Mouse (Mus musculus) left cerebral cortex, adult 11 months (tissue): ENCODE data around the gene Pik3r5.

Experiments
- DNase-seq: peaks from one replicate; pipeline ENCODE4 v3.0.0; 2022; ENCODE audit warnings: low spot score

Gene Pik3r5

DNA sequence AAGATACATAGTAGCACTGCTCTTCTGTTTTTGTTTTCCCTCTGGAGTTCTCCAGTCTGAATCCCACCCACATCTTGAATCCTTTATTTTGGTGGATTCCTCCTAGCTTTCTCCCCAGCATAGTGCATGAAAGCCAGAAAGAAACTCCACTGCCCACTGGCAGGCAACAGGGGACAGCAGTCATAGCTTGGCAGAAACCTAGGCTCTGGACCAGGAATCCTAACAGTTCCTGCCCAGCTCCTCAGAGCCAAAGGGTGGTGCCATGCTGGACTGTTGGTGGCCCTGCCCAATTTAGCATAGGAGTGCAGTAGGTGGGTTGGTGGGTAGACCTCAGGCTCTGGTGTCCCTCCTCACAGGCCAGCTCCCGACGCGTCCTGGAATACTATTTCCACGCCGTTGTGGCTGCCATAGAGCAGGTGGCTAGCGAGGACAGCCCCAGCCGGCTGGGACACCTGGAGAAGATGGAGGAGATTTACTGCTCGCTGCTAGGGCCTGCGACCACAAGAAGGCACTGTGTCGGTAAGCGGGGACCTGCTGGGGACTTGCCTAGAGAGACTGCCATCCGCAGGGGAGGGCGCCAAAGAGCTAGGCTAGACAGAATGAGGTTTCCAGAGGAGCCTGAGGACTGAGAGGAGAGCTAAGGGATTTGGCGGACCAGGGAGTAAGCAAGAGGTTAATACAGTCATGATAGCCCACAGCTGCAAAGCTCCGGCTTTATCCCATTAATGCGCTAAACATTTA lies 99.3 kb downstream of the Pik3r5 start:
- peak; percentile 32 for DNase-seq

DNA sequence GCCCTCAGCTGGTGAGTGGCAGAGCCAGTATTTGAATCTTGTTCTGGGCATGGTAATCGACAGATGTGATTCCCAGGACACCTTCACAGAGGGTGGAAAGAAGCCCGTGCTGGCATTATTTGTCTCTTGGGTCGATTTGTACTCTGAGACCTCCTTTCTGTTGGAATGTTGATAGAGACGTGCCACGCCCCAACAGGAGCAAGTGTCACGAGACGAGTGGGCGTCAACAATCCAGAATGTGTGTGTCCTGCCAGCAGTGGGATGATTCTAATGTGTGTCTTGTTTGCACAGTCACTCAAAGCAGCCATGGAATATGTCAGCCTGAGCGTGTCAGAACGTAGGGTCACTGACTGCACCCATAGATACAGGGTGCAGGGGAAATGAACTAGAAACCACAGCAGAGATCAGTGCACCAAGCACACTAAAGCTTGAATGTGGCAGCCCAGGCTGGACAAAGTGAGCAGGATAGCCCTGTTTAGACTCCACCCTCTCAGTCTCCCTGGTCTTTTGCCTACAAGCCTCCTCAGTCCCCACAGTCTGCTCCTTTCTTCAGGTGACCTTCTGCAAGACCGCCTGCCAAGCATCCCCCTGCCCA lies 100.1 kb downstream of the Pik3r5 start:
- DNase-seq = no peak

DNA sequence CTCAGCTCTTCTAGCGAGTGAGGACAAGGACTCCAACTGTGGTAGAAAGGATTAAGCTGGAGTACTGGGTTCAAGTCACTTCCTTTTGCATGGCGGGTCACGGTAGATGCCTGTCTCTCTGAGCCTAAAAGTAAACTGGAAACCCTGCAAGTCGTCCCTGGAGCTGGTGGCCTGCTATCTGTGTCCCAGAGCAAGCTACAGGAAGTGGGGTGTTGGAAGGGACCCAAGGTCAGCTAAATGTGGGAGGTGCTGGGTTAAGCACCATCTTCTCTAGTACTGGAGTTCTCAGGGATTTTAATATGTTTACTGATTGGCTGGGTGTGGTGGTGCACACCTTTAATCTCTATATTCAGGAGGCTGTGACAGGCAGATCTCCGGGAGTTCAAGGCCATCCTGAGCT lies 100.9 kb downstream of the Pik3r5 start:
- no peak for DNase-seq

DNA sequence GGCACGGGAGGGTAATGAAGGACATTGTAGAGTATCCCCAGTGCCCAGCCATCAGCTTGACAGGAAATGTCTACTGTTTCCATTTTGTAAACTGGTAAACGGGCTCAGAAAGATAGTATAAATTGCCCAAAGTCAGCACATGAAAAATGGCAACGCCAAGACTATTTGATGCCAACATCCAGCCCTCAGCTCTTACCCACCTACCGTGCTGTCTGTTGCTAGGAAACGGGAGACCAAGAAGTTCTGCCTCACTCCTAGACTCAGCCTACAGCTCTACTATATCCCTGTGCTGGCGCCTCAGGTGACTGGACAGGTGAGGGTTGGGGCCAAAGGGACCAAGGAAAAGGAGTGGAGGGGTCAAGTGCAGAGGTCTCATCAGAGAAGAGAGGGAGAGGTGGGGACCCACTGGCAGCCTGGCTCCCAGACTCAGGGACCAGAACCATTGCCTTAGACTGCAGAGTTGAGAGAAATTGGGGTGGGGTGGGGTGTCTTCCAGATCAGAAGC lies 102.1 kb downstream of the Pik3r5 start:
- DNase-seq = no peak

DNA sequence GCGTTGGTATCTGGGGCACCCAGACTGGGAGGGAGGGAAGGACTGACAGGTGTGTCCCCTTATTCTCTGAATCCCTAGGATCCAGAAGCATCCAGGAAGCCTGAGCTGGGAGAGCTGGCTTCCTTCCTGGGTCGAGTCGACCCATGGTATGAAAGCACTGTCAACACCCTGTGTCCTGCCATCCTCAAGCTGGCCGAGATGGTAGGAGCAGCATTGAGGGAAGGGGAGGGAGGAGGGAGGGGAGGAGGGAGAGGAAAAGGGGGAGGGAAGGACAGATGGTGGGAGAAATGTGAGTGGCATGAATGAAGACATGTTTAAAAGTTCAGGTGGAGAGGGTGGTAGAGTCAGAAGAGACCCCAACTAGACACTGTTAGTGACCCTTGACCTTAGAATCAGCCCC lies 104.1 kb downstream of the Pik3r5 start:
- no peak for DNase-seq

DNA sequence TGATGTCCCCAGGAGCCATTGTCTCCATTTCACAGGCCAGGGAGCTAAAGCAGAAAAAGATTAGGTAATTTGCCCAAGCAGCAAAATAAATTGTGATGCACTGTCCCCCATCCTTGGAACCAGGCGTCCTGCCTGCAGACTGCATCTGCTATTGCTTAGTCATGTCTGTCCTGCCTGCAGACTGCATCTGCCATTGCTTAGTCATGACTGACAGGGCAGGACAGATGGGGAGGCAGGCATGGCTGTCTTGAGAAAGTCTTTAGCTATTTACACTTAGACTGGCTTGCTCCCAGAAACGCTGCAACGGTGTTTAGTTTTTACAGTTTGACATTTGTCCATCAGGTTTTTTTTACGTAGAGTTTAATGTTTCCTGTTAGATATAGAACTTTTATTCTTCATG lies 104.5 kb downstream of the Pik3r5 start:
- no peak for DNase-seq

DNA sequence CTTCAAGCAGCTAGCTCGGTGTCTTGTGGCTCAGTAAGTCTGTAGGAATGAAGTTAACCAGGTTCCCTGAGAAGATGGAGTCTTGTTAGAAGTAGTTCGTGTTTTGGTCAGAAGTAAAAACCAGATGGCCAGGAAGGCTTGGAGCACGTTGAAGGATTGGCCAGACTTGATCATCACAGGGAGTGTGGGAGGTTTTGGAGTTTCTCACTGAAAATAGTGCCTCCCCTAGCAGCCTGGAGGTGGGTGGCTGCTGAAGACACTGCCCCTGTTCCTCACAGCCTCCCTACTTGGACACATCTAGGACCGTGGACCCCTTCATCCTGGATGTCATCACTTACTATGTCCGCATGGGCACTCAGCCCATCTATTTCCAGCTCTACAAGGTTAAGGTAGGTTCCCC lies 107.7 kb downstream of the Pik3r5 start:
- DNase-seq = no peak

DNA sequence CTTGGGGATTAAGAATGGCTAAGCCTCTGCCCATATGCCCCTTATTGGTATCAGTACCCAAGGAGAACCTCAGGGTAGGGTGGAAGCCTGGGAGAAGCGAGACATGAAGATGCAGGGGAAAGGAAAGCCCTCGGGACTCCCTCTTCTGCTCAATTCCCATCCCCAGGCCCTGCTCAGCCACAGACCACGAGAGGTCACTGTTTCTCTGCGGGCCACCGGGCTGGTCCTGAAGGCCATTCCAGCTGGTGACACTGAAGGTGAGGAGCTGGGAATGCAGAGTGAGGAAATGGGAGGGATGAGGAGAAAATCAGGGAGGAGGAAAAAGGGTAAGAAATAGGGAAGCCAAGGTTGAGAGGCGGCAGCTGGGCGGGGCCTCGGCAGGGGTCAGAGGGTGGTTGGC lies 112.6 kb downstream of the Pik3r5 start:
- no peak for DNase-seq

DNA sequence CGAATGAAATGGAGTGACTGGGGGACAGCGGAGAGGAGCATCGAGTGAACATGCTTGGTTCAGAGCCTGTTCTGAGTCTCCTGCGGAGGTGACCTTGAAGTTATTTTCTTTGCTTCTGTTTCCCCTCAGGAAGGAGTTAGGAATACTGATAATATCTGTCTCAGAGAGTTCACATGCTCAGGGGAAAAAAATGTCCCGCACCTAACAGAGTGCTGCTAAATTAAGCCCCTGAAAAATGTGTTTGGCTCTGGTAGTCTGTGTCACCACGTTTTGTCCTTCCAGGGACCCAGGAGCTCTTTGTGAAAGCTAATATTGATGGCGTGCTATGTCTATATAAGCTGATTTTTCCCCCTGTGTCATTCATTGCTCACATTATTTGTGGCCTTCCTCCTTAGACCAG lies 113.3 kb downstream of the Pik3r5 start:
- no peak for DNase-seq

DNA sequence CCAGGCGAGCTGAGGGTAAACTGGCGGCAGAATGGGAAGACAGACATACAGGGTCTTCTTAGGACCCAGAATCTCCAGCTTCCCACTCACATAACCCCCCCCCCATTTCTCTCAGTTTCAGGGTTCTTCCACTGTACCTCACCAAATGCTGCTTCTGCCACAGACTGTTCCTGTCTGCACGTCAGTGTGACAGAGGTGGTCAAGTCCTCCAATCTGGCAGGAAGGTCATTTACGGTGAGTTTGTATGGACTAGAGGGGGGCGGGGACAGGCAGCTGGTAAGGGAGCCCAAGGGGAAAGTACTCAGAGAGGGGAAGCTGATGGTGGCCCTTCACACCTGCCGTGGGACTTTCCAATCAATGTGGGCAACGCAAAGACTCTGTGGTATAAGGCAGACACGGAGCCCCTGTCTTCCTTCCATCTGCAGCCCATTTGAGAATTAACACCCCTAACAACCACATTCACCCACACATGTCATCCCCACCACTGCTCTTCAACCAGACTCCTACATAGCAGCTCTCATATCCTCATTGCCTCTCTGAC lies 113.8 kb downstream of the Pik3r5 start:
- DNase-seq = no peak
